Mouse (Mus musculus) kidney, embryonic 16.5 days (tissue): ENCODE data around the gene Crabp2. TPM values are rescaled to one million over a fixed set of nuclear protein-coding genes. Genes with fewer than 3 reads are reported as not detected.

ENCODE experiments used
- ATAC-seq: fragments of 200-750 bp; cut with Nextera tagmentation; 2 replicates; pipeline ENCODE4 v1.8.0; 2017; ENCODE audit warnings: moderate TSS enrichment; ENCODE audit not compliant: low FRiP score, low TSS enrichment
- H3K27ac ChIP-seq: fragments of 300-500 bp; sonication (generic); 2 replicates; pipeline ENCODE4 v1.5.1; 2014; ENCODE audit warnings: low read length
- H3K27me3 ChIP-seq: fragments of 300-500 bp; sonication (generic); 2 replicates; pipeline ENCODE4 v1.6.1; 2014; ENCODE audit warnings: low read length, control low read depth, mixed read lengths; ENCODE audit not compliant: insufficient read depth
- H3K36me3 ChIP-seq: fragments of 300-500 bp; sonication (generic); 2 replicates; pipeline ENCODE4 v1.6.1; 2014; ENCODE audit warnings: low read length, control low read depth, mixed read lengths; ENCODE audit not compliant: insufficient read depth
- H3K4me1 ChIP-seq: fragments of 300-500 bp; sonication (generic); 2 replicates; pipeline ENCODE4 v1.6.1; 2014; ENCODE audit warnings: low read length, control low read depth, mixed read lengths; ENCODE audit not compliant: insufficient read depth
- H3K4me2 ChIP-seq: fragments of 300-500 bp; sonication (generic); replicated peaks from 2 replicates; pipeline ENCODE4 v1.6.1; 2014; ENCODE audit warnings: low read depth, low read length
- H3K4me3 ChIP-seq: fragments of 300-500 bp; sonication (generic); 2 replicates; pipeline ENCODE4 v1.5.1; 2014; ENCODE audit warnings: mild to moderate bottlenecking, low read length
- H3K9ac ChIP-seq: fragments of 300-500 bp; sonication (generic); replicated peaks from 2 replicates; pipeline ENCODE4 v1.6.1; 2014; ENCODE audit warnings: low read length
- H3K9me3 ChIP-seq: fragments of 300-500 bp; sonication (generic); 2 replicates; pipeline ENCODE4 v1.6.1; 2016; ENCODE audit warnings: low read length, control low read depth
- WGBS: fragments of 180-500 bp; shearing (Covaris S2); extraction: QIAGEN DNeasy Blood & Tissue Kit; methylation state at CpG from one replicate; pipeline ENCODE4 v1.1.7; 2014; 5-methylcytosine and 5-hydroxymethylcytosine counted together
- polyA plus RNA-seq: library from polyadenylated mRNA; unstranded; fragments of >200 nt; fragmentation: Nextera tagmentation; extraction: Ambion mirVana; gene quantifications from 2 replicates; pipeline ENCODE4 v1.2.1, GENCODE M21; 2015

The Crabp2 gene
- polyA plus RNA-seq, 1 experiment from 2014 or later: 62.0 TPM

DNA sequence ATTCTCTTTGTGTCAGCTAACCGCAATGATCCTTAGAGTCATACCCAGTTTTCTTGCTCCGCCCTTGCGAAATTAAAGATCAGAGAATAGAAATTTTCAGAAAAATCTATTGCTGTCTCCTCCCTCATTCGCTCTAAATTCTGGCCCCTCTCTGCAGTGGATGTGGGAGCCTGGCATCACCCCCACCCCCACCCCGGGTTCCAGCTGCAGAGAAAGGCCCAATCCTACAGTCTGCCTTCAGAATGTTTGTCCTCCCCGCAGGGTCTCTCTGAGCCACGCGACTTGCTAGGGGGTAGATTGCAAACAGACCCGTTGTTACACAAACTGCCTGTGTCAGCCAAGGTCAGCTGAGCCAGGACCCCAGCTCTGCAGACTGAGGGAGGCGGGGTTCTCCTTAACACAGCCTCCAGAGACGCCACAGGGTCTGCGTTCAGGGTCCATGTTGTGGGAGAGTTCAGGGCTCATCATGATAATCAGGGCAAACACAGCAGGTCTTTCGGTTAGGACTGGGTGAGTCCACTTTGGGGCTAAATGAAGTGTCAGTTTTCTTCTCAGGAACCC, 1.6 kb downstream of the Crabp2 start:
- WGBS: 12% methylated on average over 13 of the region's 13 CpGs

GRCm38 (mm10) chr3:87951946-87952345, 3.5 kb downstream of the Crabp2 start:
- Histone ChIP-seq H3K4me3 (peak overlapping the region; percentile 21), H3K4me2 (peak overlapping the region; percentile 38), H3K9me3 (no peaks in the 10 kb centered on the region), H3K36me3 (no peaks in the 10 kb centered on the region), H3K27me3 (peaks cover 16% of the 10 kb centered on the region; the same call in 1 of the 2 replicates), H3K4me1 (peaks cover 54% of the 10 kb centered on the region), H3K27ac (no peak overlapping the region), H3K9ac (peak overlapping the region; percentile 39)
- WGBS: 25% methylated on average over 12 of the region's 12 CpGs
- no peak for ATAC-seq

More for the DNA sequence above, 1.6 kb downstream of the Crabp2 start:
- ATAC-seq: no peak
- Histone ChIP-seq H3K4me1 (peaks cover 72% of the 10 kb centered on the region), H3K9me3 (no peaks in the 10 kb centered on the region), H3K4me2 (peak overlapping the region; percentile 75), H3K27ac (peak overlapping the region; percentile 50; the same call in 1 of the 2 replicates), H3K9ac (peak overlapping the region; percentile 64), H3K36me3 (no peaks in the 10 kb centered on the region), H3K27me3 (peaks cover 16% of the 10 kb centered on the region; the same call in 1 of the 2 replicates), H3K4me3 (peak overlapping the region; percentile 46)

GRCm38 (mm10) chr3:87952440-87952839, 4.0 kb downstream of the Crabp2 start:
- Histone ChIP-seq H3K9ac (peak overlapping the region; percentile 39), H3K9me3 (no peaks in the 10 kb centered on the region), H3K4me1 (peaks cover 49% of the 10 kb centered on the region), H3K36me3 (no peaks in the 10 kb centered on the region), H3K4me3 (peak overlapping the region; percentile 21), H3K27ac (0 out of 2 replicates have a peak overlapping the region, but pooled peaks have one; percentile 2), H3K4me2 (peak overlapping the region; percentile 38), H3K27me3 (peaks cover 16% of the 10 kb centered on the region; the same call in 1 of the 2 replicates)
- WGBS: 5% methylated on average over 5 of the region's 5 CpGs
- ATAC-seq: peak; percentile 71

GRCm38 (mm10) chr3:87958056-87958455, 9.6 kb downstream of the Crabp2 start:
- ATAC-seq: no peak
- Histone ChIP-seq H3K27me3 (no peaks in the 10 kb centered on the region), H3K36me3 (no peaks in the 10 kb centered on the region), H3K4me3 (no peak overlapping the region), H3K27ac (peak overlapping the region; percentile 76), H3K4me2 (no peak overlapping the region), H3K9me3 (no peaks in the 10 kb centered on the region), H3K4me1 (peaks cover 27% of the 10 kb centered on the region; the same call in 1 of the 2 replicates), H3K9ac (no peak overlapping the region; the same call in 1 of the 2 replicates)
- 19% methylated on average over 1 of the region's 1 CpGs for WGBS

DNA sequence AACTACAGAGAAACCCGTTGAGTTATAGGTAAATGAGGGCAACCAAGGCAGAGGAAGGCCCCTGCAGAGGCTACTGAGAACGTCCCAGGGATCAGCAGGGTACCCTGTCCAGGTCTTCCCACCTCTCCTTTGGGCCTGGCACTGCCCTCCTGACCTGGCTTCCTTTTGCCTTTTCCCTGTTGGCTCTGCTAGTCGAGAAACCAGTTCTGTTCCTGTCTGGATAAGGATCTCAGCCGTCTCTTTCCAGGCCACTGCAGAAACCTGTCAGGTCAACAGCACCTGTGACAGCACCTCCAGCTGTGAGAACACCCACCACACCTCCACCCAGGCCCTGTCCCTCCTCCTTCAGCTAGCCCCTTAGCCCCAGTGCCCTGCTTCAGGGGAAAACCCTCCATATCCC, 10.0 kb downstream of the Crabp2 start:
- 8% methylated on average over 4 of the region's 4 CpGs for WGBS
- H3K27me3 ChIP-seq: no peaks in the 10 kb centered on the region
- no peak overlapping the region; the same call in 1 of the 2 replicates for H3K9ac ChIP-seq
- ATAC-seq: no peak
- H3K36me3 ChIP-seq: no peaks in the 10 kb centered on the region
- no peak overlapping the region for H3K4me2 ChIP-seq
- no peak overlapping the region for H3K4me3 ChIP-seq
- H3K9me3 ChIP-seq: no peaks in the 10 kb centered on the region
- H3K27ac ChIP-seq: peak overlapping the region; percentile 76
- H3K4me1 ChIP-seq: peaks cover 26% of the 10 kb centered on the region; the same call in 1 of the 2 replicates

DNA sequence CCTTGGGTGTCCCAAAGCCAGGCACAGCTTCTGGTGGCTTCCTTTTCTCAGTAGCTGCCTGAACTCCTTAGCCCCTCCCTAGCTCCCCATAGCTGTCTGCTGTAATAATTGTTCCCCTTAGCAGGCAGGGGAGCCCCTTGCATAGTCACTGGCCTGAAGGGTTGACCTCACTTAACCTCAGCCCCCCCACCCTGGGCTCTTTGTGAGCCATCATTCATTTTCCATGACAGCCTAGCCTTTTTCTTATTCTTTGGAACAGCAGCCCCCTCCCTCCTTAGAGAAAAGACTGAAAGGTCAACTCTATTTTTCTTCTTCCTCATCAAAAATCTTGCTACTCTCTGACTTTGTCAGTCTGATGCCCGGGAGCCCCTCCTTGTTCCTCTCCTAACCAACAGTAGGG, 10.5 kb downstream of the Crabp2 start:
- ATAC-seq: no peak
- H3K4me3 ChIP-seq: no peak overlapping the region
- peak overlapping the region; percentile 76 for H3K27ac ChIP-seq
- no peak overlapping the region for H3K9ac ChIP-seq
- 59% methylated on average over 1 of the region's 1 CpGs for WGBS
- no peaks in the 10 kb centered on the region for H3K36me3 ChIP-seq
- no peaks in the 10 kb centered on the region for H3K9me3 ChIP-seq
- H3K4me1 ChIP-seq: peaks cover 26% of the 10 kb centered on the region; the same call in 1 of the 2 replicates
- H3K27me3 ChIP-seq: no peaks in the 10 kb centered on the region
- H3K4me2 ChIP-seq: no peak overlapping the region

GRCm38 (mm10) chr3:87959371-87959770, 10.9 kb downstream of the Crabp2 start:
- ATAC-seq: no peak
- H3K4me2 ChIP-seq: no peak overlapping the region
- no peak overlapping the region for H3K4me3 ChIP-seq
- H3K27me3 ChIP-seq: no peaks in the 10 kb centered on the region
- H3K4me1 ChIP-seq: peaks cover 26% of the 10 kb centered on the region; the same call in 1 of the 2 replicates
- WGBS: 71% methylated on average over 7 of the region's 7 CpGs
- peak overlapping the region; percentile 95; the same call in 1 of the 2 replicates for H3K27ac ChIP-seq
- no peaks in the 10 kb centered on the region for H3K36me3 ChIP-seq
- H3K9ac ChIP-seq: no peak overlapping the region
- H3K9me3 ChIP-seq: no peaks in the 10 kb centered on the region

DNA sequence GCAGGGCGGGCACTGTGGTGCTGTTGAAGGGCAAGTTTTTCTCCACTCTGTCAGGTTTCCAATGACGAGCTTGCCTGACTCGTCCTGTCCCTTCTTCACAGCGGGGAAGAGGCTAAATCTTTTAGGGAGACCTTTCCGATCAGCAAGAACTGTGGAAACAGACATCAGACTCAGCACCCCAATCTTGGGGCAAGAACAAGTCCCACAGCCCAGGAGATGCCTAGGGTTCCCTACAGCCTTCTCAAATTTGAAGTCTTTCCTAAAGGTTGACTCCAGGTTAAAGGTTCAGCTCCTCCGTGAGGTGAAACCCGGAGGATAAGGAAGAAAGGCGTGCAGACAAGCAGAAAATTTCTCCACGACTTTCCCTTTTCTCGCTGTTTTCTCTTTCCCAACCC, 11.7 kb downstream of the Crabp2 start:
- Histone ChIP-seq H3K4me1 (peaks cover 26% of the 10 kb centered on the region; the same call in 1 of the 2 replicates), H3K9ac (peak overlapping the region; percentile 74), H3K9me3 (no peaks in the 10 kb centered on the region), H3K36me3 (no peaks in the 10 kb centered on the region), H3K27ac (peak overlapping the region; percentile 95), H3K27me3 (no peaks in the 10 kb centered on the region), H3K4me3 (peak overlapping the region; percentile 52), H3K4me2 (peak overlapping the region; percentile 87)
- ATAC-seq: no peak
- WGBS: 9% methylated on average over 10 of the region's 10 CpGs

GRCm38 (mm10) chr3:87960586-87961191, 12.2 kb downstream of the Crabp2 start:
- Histone ChIP-seq H3K9ac (peak overlapping the region; percentile 74), H3K36me3 (no peaks in the 10 kb centered on the region), H3K4me3 (peak overlapping the region; percentile 52), H3K4me2 (peak overlapping the region; percentile 87), H3K4me1 (peaks cover 26% of the 10 kb centered on the region; the same call in 1 of the 2 replicates), H3K9me3 (no peaks in the 10 kb centered on the region), H3K27me3 (no peaks in the 10 kb centered on the region), H3K27ac (peak overlapping the region; percentile 95)
- ATAC-seq: peak; percentile 98
- under 1% methylated on average over 27 of the region's 27 CpGs for WGBS
